Mouse (Mus musculus): ENCODE results near the gene Msantd1. TPM values are rescaled to one million over a fixed set of nuclear protein-coding genes. Genes with fewer than 3 reads are reported as not detected.

The Msantd1 gene
- polyA plus RNA-seq, 1 experiment from 2014 or later = 0.10 TPM

GRCm38 (mm10) chr5:34950486-34951160, 42.8 kb downstream of the Msantd1 start:
- ATAC-seq (ENCODE audit: insufficient read depth) = no peak
- peaks cover 69% of the 10 kb centered on the region for H3K4me1 ChIP-seq (replicated peaks)
- WGBS (ENCODE audit: insufficient replicate concordance) = 84% methylated on average over 6 of the region's 6 CpGs

GRCm38 (mm10) chr5:34951161-34951834, 43.5 kb downstream of the Msantd1 start:
- 89% methylated on average over 8 of the region's 8 CpGs for WGBS (ENCODE audit: insufficient replicate concordance)
- Histone ChIP-seq H3K27me3 (no peaks in the 10 kb centered on the region), H3K4me2 (peak overlapping the region; percentile 96), H3K4me1 (replicated peaks) (peaks cover 73% of the 10 kb centered on the region), H3K4me3 (replicated peaks) (no peak overlapping the region), H3K9ac (peak overlapping the region; percentile 97), H3K27ac (replicated peaks) (peak overlapping the region; percentile 8; the same call in 1 of the 2 replicates), H3K36me3 (replicated peaks) (no peaks in the 10 kb centered on the region), H3K9me3 (replicated peaks) (no peaks in the 10 kb centered on the region)
- ATAC-seq (ENCODE audit: insufficient read depth) = no peak

More at GRCm38 (mm10) chr5:34950486-34951160, 42.8 kb downstream of the Msantd1 start:
- Histone ChIP-seq H3K4me3 (replicated peaks) (peak overlapping the region; percentile 97), H3K36me3 (replicated peaks) (no peaks in the 10 kb centered on the region), H3K9me3 (replicated peaks) (no peaks in the 10 kb centered on the region), H3K4me2 (peak overlapping the region; percentile 96), H3K27ac (replicated peaks) (peak overlapping the region; percentile 89), H3K27me3 (no peaks in the 10 kb centered on the region), H3K9ac (peak overlapping the region; percentile 97)

GRCm38 (mm10) chr5:34954508-34954907, 46.7 kb downstream of the Msantd1 start:
- peaks cover 88% of the 10 kb centered on the region for H3K4me1 ChIP-seq (replicated peaks)

GRCm38 (mm10) chr5:34955630-34956029, 47.8 kb downstream of the Msantd1 start:
- no peaks in the 10 kb centered on the region for H3K27me3 ChIP-seq
- H3K9me3 ChIP-seq (replicated peaks) = no peaks in the 10 kb centered on the region
- ATAC-seq (ENCODE audit: insufficient read depth) = no peak
- no peak overlapping the region; the same call in 1 of the 2 replicates for H3K27ac ChIP-seq (replicated peaks)
- H3K4me3 ChIP-seq (replicated peaks) = no peak overlapping the region
- H3K4me2 ChIP-seq = no peak overlapping the region
- H3K9ac ChIP-seq = no peak overlapping the region
- H3K36me3 ChIP-seq (replicated peaks) = no peaks in the 10 kb centered on the region
- WGBS (ENCODE audit: insufficient replicate concordance) = 20% methylated on average over 5 of the region's 5 CpGs
- peaks cover 88% of the 10 kb centered on the region for H3K4me1 ChIP-seq (replicated peaks)

More at GRCm38 (mm10) chr5:34954508-34954907, 46.7 kb downstream of the Msantd1 start:
- WGBS (ENCODE audit: insufficient replicate concordance) = 67% methylated on average over 6 of the region's 6 CpGs
- ATAC-seq (ENCODE audit: insufficient read depth) = no peak
- H3K4me3 ChIP-seq (replicated peaks) = no peak overlapping the region
- H3K4me2 ChIP-seq = no peak overlapping the region
- H3K27me3 ChIP-seq = no peaks in the 10 kb centered on the region
- no peak overlapping the region for H3K9ac ChIP-seq
- no peak overlapping the region for H3K27ac ChIP-seq (replicated peaks)
- no peaks in the 10 kb centered on the region for H3K9me3 ChIP-seq (replicated peaks)
- no peaks in the 10 kb centered on the region for H3K36me3 ChIP-seq (replicated peaks)

- no peak overlapping the region for H3K27ac ChIP-seq (replicated peaks)
- no peaks in the 10 kb centered on the region for H3K36me3 ChIP-seq (replicated peaks)
- H3K4me2 ChIP-seq = no peak overlapping the region
- ATAC-seq (ENCODE audit: insufficient read depth) = no peak
- H3K27me3 ChIP-seq = no peaks in the 10 kb centered on the region
- no peak overlapping the region for H3K9ac ChIP-seq
- no peaks in the 10 kb centered on the region for H3K9me3 ChIP-seq (replicated peaks)
- H3K4me3 ChIP-seq (replicated peaks) = no peak overlapping the region
- H3K4me1 ChIP-seq (replicated peaks) = peaks cover 88% of the 10 kb centered on the region
- WGBS (ENCODE audit: insufficient replicate concordance) = 72% methylated on average over 7 of the region's 7 CpGs
Observed at GRCm38 (mm10) chr5:34956151-34956550, 48.3 kb downstream of the Msantd1 start.

GRCm38 (mm10) chr5:34957015-34957414, 49.2 kb downstream of the Msantd1 start:
- H3K9me3 ChIP-seq (replicated peaks) = no peaks in the 10 kb centered on the region
- WGBS (ENCODE audit: insufficient replicate concordance) = 60% methylated on average over 2 of the region's 2 CpGs
- H3K4me1 ChIP-seq (replicated peaks) = peaks cover 91% of the 10 kb centered on the region
- H3K27me3 ChIP-seq = no peaks in the 10 kb centered on the region
- no peak overlapping the region for H3K9ac ChIP-seq
- ATAC-seq (ENCODE audit: insufficient read depth) = no peak
- H3K4me3 ChIP-seq (replicated peaks) = no peak overlapping the region
- H3K27ac ChIP-seq (replicated peaks) = peak overlapping the region; percentile 20; the same call in 1 of the 2 replicates
- H3K4me2 ChIP-seq = no peak overlapping the region
- H3K36me3 ChIP-seq (replicated peaks) = no peaks in the 10 kb centered on the region

GRCm38 (mm10) chr5:34960021-34960420, 52.2 kb downstream of the Msantd1 start:
- H3K9ac ChIP-seq = peak overlapping the region; percentile 16; the same call in 1 of the 2 replicates
- WGBS (ENCODE audit: insufficient replicate concordance) = 10% methylated on average over 1 of the region's 1 CpGs

GRCm38 (mm10) chr5:34965531-34965930, 57.7 kb downstream of the Msantd1 start:
- no peak overlapping the region for H3K4me2 ChIP-seq

More at GRCm38 (mm10) chr5:34960021-34960420, 52.2 kb downstream of the Msantd1 start:
- no peaks in the 10 kb centered on the region for H3K27me3 ChIP-seq
- peak; percentile 95 for ATAC-seq (ENCODE audit: insufficient read depth)
- no peak overlapping the region for H3K4me3 ChIP-seq (replicated peaks)
- H3K9me3 ChIP-seq (replicated peaks) = no peaks in the 10 kb centered on the region
- H3K36me3 ChIP-seq (replicated peaks) = peaks cover 6% of the 10 kb centered on the region
- H3K27ac ChIP-seq (replicated peaks) = peak overlapping the region; percentile 88
- peaks cover 83% of the 10 kb centered on the region for H3K4me1 ChIP-seq (replicated peaks)
- peak overlapping the region; percentile 51 for H3K4me2 ChIP-seq

GRCm38 (mm10) chr5:34968386-34968785, 60.6 kb downstream of the Msantd1 start:
- 32% methylated on average over 5 of the region's 5 CpGs for WGBS (ENCODE audit: insufficient replicate concordance)
- Histone ChIP-seq H3K27me3 (no peaks in the 10 kb centered on the region), H3K4me1 (replicated peaks) (peaks cover 67% of the 10 kb centered on the region), H3K9ac (no peak overlapping the region), H3K4me2 (peak overlapping the region; percentile 21), H3K4me3 (replicated peaks) (no peak overlapping the region), H3K9me3 (replicated peaks) (no peaks in the 10 kb centered on the region), H3K27ac (replicated peaks) (peak overlapping the region; percentile 73), H3K36me3 (replicated peaks) (peaks cover 29% of the 10 kb centered on the region)
- ATAC-seq (ENCODE audit: insufficient read depth) = peak; percentile 65

More at GRCm38 (mm10) chr5:34965531-34965930, 57.7 kb downstream of the Msantd1 start:
- peaks cover 67% of the 10 kb centered on the region for H3K4me1 ChIP-seq (replicated peaks)
- 92% methylated on average over 12 of the region's 12 CpGs for WGBS (ENCODE audit: insufficient replicate concordance)
- no peak overlapping the region for H3K27ac ChIP-seq (replicated peaks)
- H3K9ac ChIP-seq = no peak overlapping the region
- no peak overlapping the region for H3K4me3 ChIP-seq (replicated peaks)
- no peaks in the 10 kb centered on the region for H3K9me3 ChIP-seq (replicated peaks)
- no peaks in the 10 kb centered on the region for H3K27me3 ChIP-seq
- no peak for ATAC-seq (ENCODE audit: insufficient read depth)
- peaks cover 29% of the 10 kb centered on the region for H3K36me3 ChIP-seq (replicated peaks)

GRCm38 (mm10) chr5:34972471-34972870, 64.7 kb downstream of the Msantd1 start:
- no peak overlapping the region for H3K9ac ChIP-seq
- H3K4me3 ChIP-seq (replicated peaks) = no peak overlapping the region
- peaks cover 98% of the 10 kb centered on the region for H3K4me1 ChIP-seq (replicated peaks)
- H3K36me3 ChIP-seq (replicated peaks) = 0 out of 2 replicates have a peak, but pooled peaks cover 4% of the 10 kb centered on the region
- 46% methylated on average over 3 of the region's 3 CpGs for WGBS (ENCODE audit: insufficient replicate concordance)
- ATAC-seq (ENCODE audit: insufficient read depth) = no peak
- peak overlapping the region; percentile 89 for H3K27ac ChIP-seq (replicated peaks)
- H3K27me3 ChIP-seq = no peaks in the 10 kb centered on the region
- H3K4me2 ChIP-seq = no peak overlapping the region
- no peaks in the 10 kb centered on the region for H3K9me3 ChIP-seq (replicated peaks)

All from liver, embryonic 15.5 days (tissue).